Mouse (Mus musculus) heart, embryonic 10.5 days (tissue): ENCODE data around the gene Zmiz2. TPM values are rescaled to one million over a fixed set of nuclear protein-coding genes. Genes with fewer than 3 reads are reported as not detected.
"Not testable (repeated sequence)": the region's sequence is repeated elsewhere in the genome, so short reads cannot be mapped to it uniquely, and the experiment has no call there.

ENCODE experiments used
- DNase-seq: peaks from one replicate; pipeline ENCODE4 v3.0.0-alpha.2; 2017; ENCODE audit warnings: low spot score
- H3K27ac ChIP-seq: fragments of 300-500 bp; sonication (generic); 2 replicates; pipeline ENCODE4 v1.5.1; 2016; ENCODE audit warnings: mild to moderate bottlenecking
- H3K27me3 ChIP-seq: fragments of 300-500 bp; sonication (generic); 2 replicates; pipeline ENCODE4 v1.6.1; 2016; ENCODE audit warnings: mild to moderate bottlenecking; ENCODE audit not compliant: poor library complexity, insufficient read depth, severe bottlenecking
- H3K36me3 ChIP-seq: fragments of 300-500 bp; sonication (generic); 2 replicates; pipeline ENCODE4 v1.6.1; 2016; ENCODE audit warnings: mild to moderate bottlenecking, moderate library complexity
- H3K4me1 ChIP-seq: fragments of 300-500 bp; sonication (generic); 2 replicates; pipeline ENCODE4 v1.6.1; 2016; ENCODE audit warnings: mild to moderate bottlenecking
- H3K4me3 ChIP-seq: fragments of 300-500 bp; sonication (generic); 2 replicates; pipeline ENCODE4 v1.5.1; 2016; ENCODE audit warnings: mild to moderate bottlenecking, moderate library complexity
- H3K9me3 ChIP-seq: fragments of 300-500 bp; sonication (generic); 2 replicates; pipeline ENCODE4 v1.6.1; 2016; ENCODE audit warnings: mild to moderate bottlenecking, moderate library complexity
- WGBS: fragments of 180-500 bp; shearing (Covaris S2); methylation state at CpG from one replicate; pipeline ENCODE4 v1.1.7; 2016; 5-methylcytosine and 5-hydroxymethylcytosine counted together
- polyA plus RNA-seq: library from polyadenylated mRNA; unstranded; fragments of >200 nt; fragmentation: Nextera tagmentation; extraction: Ambion mirVana; gene quantifications from 2 replicates; pipeline ENCODE4 v1.2.1, GENCODE M21; 2016

The Zmiz2 gene
- polyA plus RNA-seq, 1 experiment from 2014 or later = 10.2 TPM

- no peaks in the 10 kb centered on the region for H3K9me3 ChIP-seq
- H3K27ac ChIP-seq = peak overlapping the region; percentile 99
- peaks cover 36% of the 10 kb centered on the region for H3K36me3 ChIP-seq
- WGBS = 45% methylated on average over 2 of the region's 2 CpGs
- peaks cover 13% of the 10 kb centered on the region for H3K4me1 ChIP-seq
- no peaks in the 10 kb centered on the region for H3K27me3 ChIP-seq
- peak overlapping the region; percentile 81 for H3K4me3 ChIP-seq
- no peak for DNase-seq
Measured at GRCm38 (mm10) chr11:6417069-6417468, 28.2 kb downstream of the Zmiz2 start.

DNA sequence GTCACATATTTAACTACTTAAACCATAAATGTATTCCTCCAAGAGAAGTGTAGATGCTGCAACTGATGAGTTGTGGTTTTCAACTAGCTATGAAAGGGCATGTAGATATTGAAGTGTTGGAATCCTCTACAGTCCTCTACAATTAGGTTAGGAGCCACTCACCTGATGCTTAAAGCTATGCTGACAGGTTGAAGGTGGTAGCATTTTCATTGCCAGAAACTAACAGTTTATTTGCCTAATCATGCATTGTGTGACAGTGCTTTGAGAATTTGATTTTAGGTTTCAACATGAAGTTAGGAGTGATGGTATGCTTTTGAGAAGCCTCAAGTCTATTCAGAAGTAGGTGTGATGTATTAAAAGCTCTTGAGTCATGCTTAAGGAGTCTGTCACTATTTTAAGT is 28.6 kb downstream of the Zmiz2 start:
- no peak overlapping the region for H3K27ac ChIP-seq
- peaks cover 39% of the 10 kb centered on the region for H3K36me3 ChIP-seq
- no peaks in the 10 kb centered on the region for H3K9me3 ChIP-seq
- DNase-seq = no peak
- peaks cover 13% of the 10 kb centered on the region for H3K4me1 ChIP-seq
- H3K4me3 ChIP-seq = peak overlapping the region; percentile 81
- no peaks in the 10 kb centered on the region for H3K27me3 ChIP-seq

GRCm38 (mm10) chr11:6418751-6419150 is 29.9 kb downstream of the Zmiz2 start:
- DNase-seq = no peak
- Histone ChIP-seq H3K9me3 (no peaks in the 10 kb centered on the region), H3K36me3 (peaks cover 46% of the 10 kb centered on the region), H3K27ac (no peak overlapping the region), H3K4me3 (no peak overlapping the region), H3K27me3 (no peaks in the 10 kb centered on the region), H3K4me1 (peaks cover 13% of the 10 kb centered on the region)
- WGBS = 82% methylated on average over 5 of the region's 5 CpGs

- H3K27me3 ChIP-seq, H3K27ac ChIP-seq, H3K4me3 ChIP-seq, H3K9me3 ChIP-seq, DNase-seq: not testable (repeated sequence)
- 61% methylated on average over 4 of the region's 4 CpGs for WGBS
- Histone ChIP-seq H3K36me3 (peaks cover 50% of the 10 kb centered on the region), H3K4me1 (peaks cover 13% of the 10 kb centered on the region)
Measured at GRCm38 (mm10) chr11:6419156-6419555, 30.3 kb downstream of the Zmiz2 start.

GRCm38 (mm10) chr11:6420283-6420703 is 31.4 kb downstream of the Zmiz2 start:
- Histone ChIP-seq H3K27me3 (no peaks in the 10 kb centered on the region), H3K4me3 (no peak overlapping the region), H3K27ac (no peak overlapping the region), H3K4me1 (peaks cover 4% of the 10 kb centered on the region), H3K36me3 (peaks cover 57% of the 10 kb centered on the region), H3K9me3 (no peaks in the 10 kb centered on the region)
- 22% methylated on average over 1 of the region's 1 CpGs for WGBS
- DNase-seq = no peak

GRCm38 (mm10) chr11:6420722-6421350 is 32.0 kb downstream of the Zmiz2 start:
- no peak for DNase-seq
- Histone ChIP-seq H3K9me3 (no peaks in the 10 kb centered on the region), H3K4me1 (peaks cover 3% of the 10 kb centered on the region; the same call in 1 of the 2 replicates), H3K27ac (no peak overlapping the region), H3K27me3 (no peaks in the 10 kb centered on the region), H3K4me3 (no peak overlapping the region), H3K36me3 (peaks cover 60% of the 10 kb centered on the region)
- 75% methylated on average over 2 of the region's 2 CpGs for WGBS

GRCm38 (mm10) chr11:6430186-6430585 is 41.3 kb downstream of the Zmiz2 start:
- no peak overlapping the region for H3K4me3 ChIP-seq
- no peak overlapping the region for H3K27ac ChIP-seq
- no peaks in the 10 kb centered on the region for H3K4me1 ChIP-seq
- H3K36me3 ChIP-seq = peaks cover 95% of the 10 kb centered on the region
- DNase-seq = peak; percentile 46
- WGBS = 92% methylated on average over 7 of the region's 7 CpGs
- H3K9me3 ChIP-seq = no peaks in the 10 kb centered on the region
- H3K27me3 ChIP-seq = no peaks in the 10 kb centered on the region

DNA sequence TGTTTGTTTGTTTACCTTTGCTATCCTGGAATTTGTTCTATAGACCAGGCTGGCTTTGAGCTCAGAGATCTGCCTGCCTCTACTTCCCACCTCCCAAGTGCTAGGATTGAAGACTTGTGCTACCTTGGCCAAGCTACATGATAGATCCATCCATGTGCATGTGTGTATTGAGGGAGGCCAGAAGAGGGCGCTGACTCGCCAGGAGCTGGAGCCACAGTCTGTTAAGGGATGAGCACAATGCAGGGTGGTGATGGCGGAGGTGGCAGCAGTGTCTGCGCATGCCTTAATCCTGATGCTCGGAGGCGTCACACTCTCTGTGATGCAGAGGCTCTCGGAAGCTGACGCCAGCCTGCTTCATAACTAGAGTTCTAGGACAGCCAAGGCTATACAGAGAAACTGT is 47.6 kb downstream of the Zmiz2 start:
- Histone ChIP-seq H3K4me3 (no peak overlapping the region), H3K27me3 (no peaks in the 10 kb centered on the region), H3K4me1 (no peaks in the 10 kb centered on the region), H3K36me3 (peaks cover 76% of the 10 kb centered on the region), H3K27ac (no peak overlapping the region), H3K9me3 (no peaks in the 10 kb centered on the region)
- 63% methylated on average over 8 of the region's 8 CpGs for WGBS
- DNase-seq = peak; percentile 76

DNA sequence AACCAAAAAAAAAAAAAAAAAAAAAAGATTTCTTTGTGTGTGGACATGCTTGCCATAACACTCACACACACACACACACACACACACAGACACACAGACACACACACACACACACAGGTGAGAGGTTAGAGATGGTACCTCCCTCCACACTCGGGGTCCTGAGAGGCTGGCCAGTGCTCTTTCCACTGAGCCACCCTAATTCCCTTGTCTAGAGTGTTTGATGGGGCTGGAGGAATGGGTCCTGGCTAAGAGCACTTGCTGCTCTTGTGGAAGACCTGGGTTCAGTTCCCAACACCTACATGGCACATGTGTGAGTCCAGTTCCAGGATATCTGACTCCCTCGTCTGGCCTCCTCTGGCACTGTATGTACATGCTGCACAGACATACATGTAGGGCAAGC is 48.8 kb downstream of the Zmiz2 start:
- no peaks in the 10 kb centered on the region for H3K4me1 ChIP-seq
- WGBS = 89% methylated on average over 2 of the region's 2 CpGs

GRCm38 (mm10) chr11:6440171-6440570 is 51.3 kb downstream of the Zmiz2 start:
- Histone ChIP-seq H3K27me3 (no peaks in the 10 kb centered on the region), H3K36me3 (peaks cover 39% of the 10 kb centered on the region), H3K4me1 (peaks cover 5% of the 10 kb centered on the region; the same call in 1 of the 2 replicates), H3K27ac (no peak overlapping the region), H3K4me3 (no peak overlapping the region), H3K9me3 (no peaks in the 10 kb centered on the region)
- 95% methylated on average over 4 of the region's 4 CpGs for WGBS
- DNase-seq = no peak

More for the DNA sequence above, 48.8 kb downstream of the Zmiz2 start:
- H3K9me3 ChIP-seq = no peaks in the 10 kb centered on the region
- H3K27ac ChIP-seq = no peak overlapping the region
- no peak overlapping the region for H3K4me3 ChIP-seq
- peaks cover 64% of the 10 kb centered on the region for H3K36me3 ChIP-seq
- no peaks in the 10 kb centered on the region for H3K27me3 ChIP-seq
- peak; percentile 62 for DNase-seq

- no peak overlapping the region for H3K4me3 ChIP-seq
Measured at GRCm38 (mm10) chr11:6442566-6442965, 53.7 kb downstream of the Zmiz2 start.

DNA sequence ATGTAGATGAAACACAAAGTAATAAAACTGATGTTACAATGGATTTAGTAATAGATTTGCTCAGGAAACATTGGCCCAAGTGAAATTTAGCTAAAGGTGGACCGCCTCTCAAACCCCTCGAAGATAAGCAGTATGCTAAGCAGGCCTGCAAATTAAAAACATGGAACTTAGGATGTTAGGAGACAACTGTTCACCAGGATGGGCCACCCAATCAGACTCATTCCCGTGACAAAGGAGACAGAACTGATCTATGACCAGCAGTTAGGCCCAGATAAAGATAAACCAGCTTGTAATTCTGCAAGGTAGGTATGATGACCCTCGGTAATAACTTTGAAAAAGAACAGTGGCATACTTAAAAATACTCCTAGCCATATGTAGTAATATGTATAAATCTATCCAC is 54.2 kb downstream of the Zmiz2 start:
- peak overlapping the region; percentile 93 for H3K4me3 ChIP-seq
- peak overlapping the region; percentile 97; the same call in 1 of the 2 replicates for H3K27ac ChIP-seq
- H3K9me3 ChIP-seq = no peaks in the 10 kb centered on the region
- 60% methylated on average over 4 of the region's 4 CpGs for whole genome bisulfite sequencing
- DNase-seq = no peak
- H3K36me3 ChIP-seq = peaks cover 13% of the 10 kb centered on the region
- peaks cover 5% of the 10 kb centered on the region; the same call in 1 of the 2 replicates for H3K4me1 ChIP-seq
- no peaks in the 10 kb centered on the region for H3K27me3 ChIP-seq

More at GRCm38 (mm10) chr11:6442566-6442965, 53.7 kb downstream of the Zmiz2 start:
- Histone ChIP-seq H3K4me1 (peaks cover 5% of the 10 kb centered on the region; the same call in 1 of the 2 replicates), H3K9me3 (no peaks in the 10 kb centered on the region), H3K36me3 (peaks cover 17% of the 10 kb centered on the region), H3K27ac (no peak overlapping the region), H3K27me3 (no peaks in the 10 kb centered on the region)
- WGBS = 98% methylated on average over 4 of the region's 4 CpGs
- no peak for DNase-seq

GRCm38 (mm10) chr11:6443727-6444076 is 54.8 kb downstream of the Zmiz2 start:
- H3K9me3 ChIP-seq = no peaks in the 10 kb centered on the region
- peak overlapping the region; percentile 97 for H3K27ac ChIP-seq
- peaks cover 9% of the 10 kb centered on the region for H3K36me3 ChIP-seq
- H3K4me3 ChIP-seq = peak overlapping the region; percentile 93
- no peaks in the 10 kb centered on the region for H3K27me3 ChIP-seq
- H3K4me1 ChIP-seq = peaks cover 5% of the 10 kb centered on the region; the same call in 1 of the 2 replicates
- no peak for DNase-seq
- WGBS = 1% methylated on average over 10 of the region's 10 CpGs
